7 mouse cellular contexts compared by ENCODE assay signal in the genomic region with DNA sequence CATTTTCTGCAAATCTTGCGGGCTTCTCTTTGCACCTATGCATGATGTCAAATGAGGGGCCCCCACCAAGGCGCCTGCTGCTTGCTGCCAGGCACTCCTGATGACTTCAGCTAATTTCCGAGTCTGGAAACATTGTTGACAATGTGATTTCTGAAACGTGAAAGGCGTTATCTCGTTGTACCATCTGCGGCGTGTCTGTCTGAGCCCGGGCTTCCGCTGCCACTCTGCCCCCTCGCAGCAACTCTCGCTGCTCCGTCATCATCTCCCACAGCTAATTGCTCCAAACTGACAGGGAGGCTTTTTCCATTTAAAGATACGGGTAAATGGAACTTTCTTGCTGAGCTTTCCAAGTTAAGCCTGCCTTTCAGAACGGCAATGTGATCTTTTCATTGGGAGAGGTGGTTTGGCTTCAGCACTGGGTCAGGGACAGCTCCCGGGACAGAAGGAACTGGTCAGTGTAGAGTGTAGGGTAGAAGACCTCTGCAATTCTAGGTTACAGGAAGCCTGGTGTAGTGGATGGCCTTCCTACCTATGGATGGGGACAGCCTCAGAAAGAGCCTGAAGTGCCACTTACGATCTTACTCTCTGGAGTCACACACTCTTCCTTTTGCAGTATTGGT.
DNase-seq lines count a peak whose midpoint lies in the region; ATAC-seq and TF ChIP-seq lines count a peak whose summit lies in the region.

No protein-coding gene starts in this region.

- H3K4me2 ChIP-seq in kidney, postnatal 0 days (ENCODE audit: low read length): no peak overlapping the region
- H3K4me2 ChIP-seq in limb, embryonic 11.5 days (ENCODE audit: low read depth, severe bottlenecking): no peak overlapping the region

- H3K9ac ChIP-seq in kidney, postnatal 0 days (ENCODE audit: low read depth, low read length): no peak overlapping the region
- no peak overlapping the region for H3K9ac ChIP-seq in limb, embryonic 11.5 days (ENCODE audit: low read length)

- peak; percentile 64 for DNase-seq in kidney, postnatal 0 days (ENCODE audit: low spot score)
- DNase-seq in kidney, adult 11 months: no peak
- peak; percentile 35 for DNase-seq in Muller cell, postnatal 12 days (ENCODE audit: inconsistent ontology term)
- DNase-seq in brain, embryonic 14.5 days (ENCODE audit: low read depth): peak; percentile 76
- DNase-seq in limb, embryonic 11.5 days (ENCODE audit: low spot score): peak; percentile 80
- no peak for DNase-seq in gastrocnemius, postnatal 14 days

- 74% methylated on average over 17 of the region's 17 CpGs for WGBS in kidney, postnatal 0 days
- WGBS in limb, embryonic 11.5 days: 74% methylated on average over 17 of the region's 17 CpGs

- H3K4me3 ChIP-seq in kidney, postnatal 0 days (replicated peaks; ENCODE audit: low read depth, low read length): no peak overlapping the region
- H3K4me3 ChIP-seq in limb, embryonic 11.5 days (ENCODE audit: low read depth, low read length): no peak overlapping the region

- no peak overlapping the region for H3K27ac ChIP-seq in kidney, postnatal 0 days
- no peak overlapping the region for H3K27ac ChIP-seq in limb, embryonic 11.5 days (replicated peaks; ENCODE audit: low read depth, low read length)

- H3K4me1 ChIP-seq in kidney, postnatal 0 days (replicated peaks; ENCODE audit: insufficient read depth, low read length): no peaks in the 10 kb centered on the region
- no peaks in the 10 kb centered on the region for H3K4me1 ChIP-seq in limb, embryonic 11.5 days (ENCODE audit: control insufficient read depth, insufficient read depth, low read length)

- no peaks in the 10 kb centered on the region for H3K9me3 ChIP-seq in kidney, postnatal 0 days (replicated peaks; ENCODE audit: low read length)
- H3K9me3 ChIP-seq in limb, embryonic 11.5 days (ENCODE audit: control insufficient read depth, low read length): no peaks in the 10 kb centered on the region

- no peak for TF ChIP-seq CTCF in kidney, postnatal 0 days (IDR thresholded peaks at IDR 0.05; ENCODE audit: low read depth)
- TF ChIP-seq CTCF in brain, embryonic 14.5 days (IDR thresholded peaks at IDR 0.05; ENCODE audit: borderline replicate concordance, extremely low read depth, insufficient read depth, insufficient read length): no peak

- no peak for ATAC-seq in kidney, postnatal 0 days (replicated peaks; ENCODE audit: low FRiP score, low read depth)
- no peak for ATAC-seq in limb, embryonic 11.5 days (ENCODE audit: insufficient number of reproducible peaks, low FRiP score, low TSS enrichment, low read depth)
- no peak for ATAC-seq in activated CD4-positive, CD25-positive, alpha-beta regulatory T cell, adult 4 months

- intact Hi-C loops in gastrocnemius, postnatal 14 days (cut with DNase I; ENCODE audit: low total_unique reads): no loop called here

- no peaks in the 10 kb centered on the region for H3K36me3 ChIP-seq in kidney, postnatal 0 days (ENCODE audit: insufficient read depth, low read length)
- H3K36me3 ChIP-seq in limb, embryonic 11.5 days (ENCODE audit: control insufficient read depth, insufficient read depth, low read length): no peaks in the 10 kb centered on the region; the same call in 1 of the 2 replicates

- no peaks in the 10 kb centered on the region for H3K27me3 ChIP-seq in kidney, postnatal 0 days (ENCODE audit: insufficient read depth, low read length)
- no peaks in the 10 kb centered on the region for H3K27me3 ChIP-seq in limb, embryonic 11.5 days (ENCODE audit: control insufficient read depth, insufficient read depth, low read length)

- TF ChIP-seq POLR2A in brain, embryonic 14.5 days (IDR thresholded peaks at IDR 0.05; ENCODE audit: borderline replicate concordance, extremely low read depth, insufficient read depth, insufficient read length, poor library complexity, severe bottlenecking): no peak

Comparison
In these comparisons a context has a peak if more than half of its experiments do, and no peak if none do; other contexts are left out.
1. DNase-seq: peak in kidney, postnatal 0 days (single experiment), Muller cell, postnatal 12 days (single experiment), brain, embryonic 14.5 days (single experiment) and limb, embryonic 11.5 days (single experiment); none in kidney, adult 11 months (single experiment) and gastrocnemius, postnatal 14 days (single experiment).